Mouse (Mus musculus) bone marrow, adult 2 months (tissue): Measurements from ENCODE around the gene Olfr1015.

Experiments used
- CTCF ChIP-seq: fragments of 200-500 bp; IDR thresholded peaks from 2 replicates; pipeline ENCODE4 v1.5.1; 2011; ENCODE audit warnings: low read length, control low read depth; ENCODE audit not compliant: control insufficient read depth, insufficient read depth
- POLR2A ChIP-seq: fragments of 200-500 bp; IDR thresholded peaks from 2 replicates; pipeline ENCODE4 v1.6.1; 2011; ENCODE audit warnings: low read depth, mild to moderate bottlenecking, control low read depth, low read length, borderline replicate concordance; ENCODE audit not compliant: control insufficient read depth

GRCm38 (mm10) chr2:85804501-85804900, 22.7 kb downstream of the Olfr1015 start:
- TF ChIP-seq CTCF = no peak
- no peak for TF ChIP-seq POLR2A
